Mouse (Mus musculus): ENCODE measurements around the gene Ecpas.

The Ecpas gene

GRCm38 (mm10) chr4:58911069-58911830 lies 1.3 kb downstream of the Ecpas start:
- DNase-seq = peak in 1 of 2 experiments; percentile 70

- DNase-seq = no peak
These were observed 2.1 kb downstream of the Ecpas start for GRCm38 (mm10) chr4:58910175-58911068.

GRCm38 (mm10) chr4:58907453-58907852 lies 5.1 kb downstream of the Ecpas start:
- no peak for DNase-seq

- no peak for DNase-seq
These were observed 14.2 kb downstream of the Ecpas start for GRCm38 (mm10) chr4:58898318-58898717.

GRCm38 (mm10) chr4:58897436-58897835 lies 15.1 kb downstream of the Ecpas start:
- DNase-seq = no peak

GRCm38 (mm10) chr4:58894399-58894798 lies 18.1 kb downstream of the Ecpas start:
- DNase-seq = no peak

DNA sequence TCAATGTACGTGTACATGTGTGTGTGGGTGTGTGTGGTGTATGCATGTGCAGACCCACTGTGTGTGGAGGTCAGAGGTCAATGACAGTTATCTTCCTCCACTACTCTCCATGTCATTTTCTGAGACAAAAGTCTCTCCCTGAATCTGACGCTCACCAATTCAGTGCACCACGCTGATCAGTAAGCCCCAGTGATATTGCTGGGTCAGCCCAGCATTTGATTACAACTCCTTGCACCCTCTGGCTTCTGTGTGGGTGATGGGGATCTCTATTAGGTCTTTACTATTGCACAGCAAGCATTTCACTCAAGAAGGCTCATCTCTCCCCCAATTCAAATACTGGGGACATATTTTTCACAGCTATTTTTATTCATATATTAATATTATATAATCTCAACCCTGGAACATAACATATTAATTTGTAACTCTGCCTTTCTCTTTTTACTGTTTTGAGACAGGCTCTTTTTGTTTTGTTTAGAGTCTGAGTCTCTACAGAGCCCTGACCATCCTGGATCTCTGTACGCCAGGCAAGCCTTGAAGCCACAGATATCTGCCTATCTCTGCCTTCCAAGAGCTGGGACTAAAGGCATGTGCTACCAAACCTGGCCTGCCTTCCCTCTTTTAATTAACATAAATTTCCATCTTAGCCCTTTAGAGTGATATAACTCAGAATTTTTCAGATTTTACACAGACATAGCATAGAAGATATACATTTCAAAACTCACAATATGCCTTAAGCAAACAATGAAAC lies 22.3 kb downstream of the Ecpas start:
- DNase-seq = no peak

- no peak for DNase-seq
These were observed 24.0 kb downstream of the Ecpas start for GRCm38 (mm10) chr4:58888568-58888967.

DNA sequence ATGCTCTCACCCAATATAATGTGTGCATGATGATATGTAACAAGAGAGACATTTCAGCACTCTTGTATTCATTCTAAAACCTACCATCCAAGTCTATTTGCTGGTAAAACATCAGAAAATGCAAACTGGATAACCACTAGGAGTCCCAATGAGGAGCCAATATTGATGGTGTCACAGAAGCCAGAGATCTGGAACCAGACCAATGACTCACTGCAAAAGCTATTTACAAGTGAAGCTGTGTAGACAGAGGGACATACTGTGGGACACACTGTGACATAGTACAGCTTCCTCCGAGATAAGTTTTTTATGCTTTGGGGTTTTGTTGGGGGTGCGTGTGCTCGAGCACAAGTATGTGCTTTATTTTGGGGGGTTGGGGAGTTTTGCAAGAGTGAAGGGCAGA lies 24.9 kb downstream of the Ecpas start:
- DNase-seq = no peak

GRCm38 (mm10) chr4:58886778-58887177 lies 25.8 kb downstream of the Ecpas start:
- no peak for DNase-seq

- no peak for DNase-seq
These were observed 27.2 kb downstream of the Ecpas start for GRCm38 (mm10) chr4:58885341-58885740.

GRCm38 (mm10) chr4:58883841-58884240 lies 28.7 kb downstream of the Ecpas start:
- DNase-seq = no peak

GRCm38 (mm10) chr4:58874373-58874772 lies 38.2 kb downstream of the Ecpas start:
- DNase-seq = no peak

DNA sequence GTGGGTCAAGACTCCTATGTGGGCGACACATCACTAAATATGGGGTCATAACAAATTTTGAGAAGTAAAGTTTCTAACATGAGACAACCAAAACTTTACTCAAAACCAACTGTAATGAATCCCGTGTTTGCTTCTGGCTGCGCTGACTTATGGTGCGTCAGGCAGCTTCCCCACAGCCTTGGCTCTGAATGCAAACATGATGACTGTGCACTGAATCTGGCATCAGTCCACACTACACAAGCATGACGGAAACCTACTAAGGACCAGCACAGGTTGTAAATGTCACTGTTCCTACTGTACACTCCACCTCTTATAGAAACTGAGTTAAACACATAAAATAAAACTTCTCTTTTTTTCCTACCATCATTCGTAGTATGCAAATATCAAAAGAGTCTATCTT lies 45.3 kb downstream of the Ecpas start:
- no peak for DNase-seq

- DNase-seq = no peak
These were observed 79.6 kb downstream of the Ecpas start for GRCm38 (mm10) chr4:58832908-58833307.

GRCm38 (mm10) chr4:58825921-58826320 lies 86.6 kb downstream of the Ecpas start:
- DNase-seq = no peak

DNA sequence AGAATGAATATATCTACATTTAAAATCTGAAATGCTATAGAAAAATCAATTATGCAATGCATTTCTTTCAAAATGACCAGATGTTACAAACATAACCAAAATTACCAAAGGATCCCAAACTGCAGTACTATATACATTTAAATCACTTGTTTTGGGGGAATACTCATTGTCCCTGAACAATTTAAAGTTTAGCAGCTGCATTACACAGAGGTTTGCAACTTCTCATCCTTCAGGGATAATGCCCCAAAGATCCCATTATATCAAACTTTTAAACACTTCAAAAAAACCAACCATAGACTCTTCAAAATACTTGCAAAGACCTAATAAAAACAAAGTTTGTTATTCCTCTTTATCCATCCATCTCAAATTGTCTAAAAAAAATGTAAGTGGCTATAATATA lies 124.9 kb downstream of the Ecpas start, which contains the start of gene Olfr267:
Gene Olfr267 (minus strand): TSS at position 101 of the 400 bp plus-strand sequence.
- DNase-seq = no peak

- DNase-seq = no peak
These were observed 125.9 kb downstream of the Ecpas start for GRCm38 (mm10) chr4:58786659-58787058.

- no peak for DNase-seq
These were observed 149.1 kb downstream of the Ecpas start for GRCm38 (mm10) chr4:58763417-58763816.

DNA sequence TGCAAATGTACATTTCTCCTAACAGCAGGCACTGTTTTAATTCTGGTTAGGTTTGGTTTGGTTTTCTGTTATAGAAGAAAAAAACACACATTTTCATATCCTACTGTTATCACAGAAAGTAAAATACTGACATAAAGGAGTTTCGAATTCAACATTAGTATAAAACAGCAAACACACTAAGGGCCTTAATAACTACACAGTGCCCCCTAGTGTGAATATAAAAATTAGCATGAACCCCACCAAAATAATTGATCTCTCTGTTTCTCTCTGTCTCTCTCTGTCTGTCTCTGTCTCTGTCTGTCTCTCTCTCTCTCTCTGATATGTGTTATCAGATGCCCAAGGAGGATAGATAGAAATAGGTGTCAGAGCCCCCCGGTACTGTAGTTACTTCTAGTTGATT lies 163.0 kb downstream of the Ecpas start:
- DNase-seq = no peak

DNA sequence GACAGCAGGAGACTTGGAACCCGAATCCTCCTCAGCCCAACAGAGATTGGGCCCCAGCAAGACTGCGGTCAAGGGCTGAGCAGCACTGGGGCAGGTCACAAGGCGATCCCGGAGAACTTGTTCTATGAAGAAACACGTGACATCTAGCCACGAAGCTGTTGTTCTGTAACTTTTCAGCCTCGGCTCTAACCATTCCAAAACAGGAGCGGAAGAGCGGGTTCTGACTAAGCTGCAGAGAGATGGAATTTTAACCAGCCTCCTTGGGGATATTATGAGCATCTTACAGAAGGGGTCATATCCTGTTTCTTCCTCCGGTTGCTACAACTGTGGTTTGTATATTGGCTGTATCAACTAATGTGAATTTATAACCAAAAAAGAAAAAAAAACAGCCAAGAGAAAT lies 163.4 kb downstream of the Ecpas start:
- DNase-seq = no peak

All from thymus, postnatal 36 days (tissue).